Mouse (Mus musculus): Measurements from ENCODE around the gene Ier2. TPM values are rescaled to one million over a fixed set of nuclear protein-coding genes. Genes with fewer than 3 reads are reported as not detected.

The Ier2 gene
- total and polyA plus RNA-seq, 3 experiments = 43.1 to 112 (median 64.9) TPM

DNA sequence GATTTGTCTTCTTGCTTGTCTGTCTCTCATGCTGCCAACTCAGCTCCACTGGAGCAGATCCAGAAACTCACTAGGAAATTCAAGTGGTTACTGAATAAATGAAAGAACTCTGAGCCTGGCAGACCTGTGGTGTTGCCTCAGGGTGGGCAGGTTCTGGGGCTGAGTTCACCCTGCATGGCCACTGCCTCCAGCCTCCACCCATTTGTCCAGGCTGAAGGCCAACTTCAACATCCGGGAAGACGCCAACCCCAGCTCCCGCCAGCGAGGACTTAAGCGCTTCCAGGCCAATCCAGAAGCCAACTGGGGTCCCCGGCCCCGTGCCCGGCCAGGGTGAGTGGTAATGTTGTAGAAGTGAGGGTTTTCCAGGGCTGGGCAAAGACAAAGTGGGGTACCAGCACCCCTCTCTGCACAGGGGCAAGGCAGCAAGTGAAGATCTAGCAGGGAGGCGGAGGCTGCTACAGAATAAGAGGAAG is 36.3 kb upstream of the Ier2 start:
- peaks cover 85% of the 10 kb centered on the region for H3K36me3 ChIP-seq (replicated peaks)

DNA sequence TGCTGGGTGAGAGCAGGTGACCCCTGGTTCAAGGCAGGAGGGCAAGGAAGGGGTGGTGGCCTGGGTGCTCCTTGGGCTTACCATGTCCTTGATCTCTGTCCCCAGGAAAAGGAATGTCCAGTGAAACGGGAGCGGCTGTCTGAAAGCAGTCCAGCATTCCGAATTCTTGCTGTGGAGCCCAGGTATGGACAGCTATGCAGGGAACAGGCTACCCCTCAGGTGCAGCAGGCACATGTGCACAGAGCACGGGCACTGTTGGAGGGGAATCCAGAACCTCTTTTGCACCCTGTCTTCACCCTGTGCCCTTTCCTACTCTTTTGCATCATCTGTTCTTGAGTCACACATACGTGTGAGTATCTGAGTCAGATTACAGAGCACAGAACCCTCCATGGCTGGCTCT is 35.6 kb upstream of the Ier2 start:
- Histone ChIP-seq H3K4me3 (ENCODE audit: low read depth, low read length) (no peak overlapping the region; the same call in 1 of the 2 replicates), H3K36me3 (replicated peaks) (peaks cover 85% of the 10 kb centered on the region), H3K9me3 (replicated peaks) (no peaks in the 10 kb centered on the region), H3K4me1 (ENCODE audit: insufficient read depth, low read depth, low read length) (peaks cover 66% of the 10 kb centered on the region), H3K27me3 (ENCODE audit: insufficient read depth, low read length) (no peaks in the 10 kb centered on the region)
- DNase-seq (ENCODE audit: low spot score) (no peak), ATAC-seq (ENCODE audit: extremely low read depth, insufficient number of reproducible peaks, low FRiP score, poor library complexity, severe bottlenecking) (no peak)
- TF ChIP-seq CTCF (IDR thresholded peaks at IDR 0.05; ENCODE audit: low read depth, low read length) = no peak
- no peak for TF ChIP-seq POLR2AphosphoS5 (IDR thresholded peaks at IDR 0.05; ENCODE audit: insufficient replicate concordance, low read depth, low read length)
- TF ChIP-seq GATA1 (IDR thresholded peaks at IDR 0.05; ENCODE audit: borderline replicate concordance, low read length) = no peak
- TF ChIP-seq GATA2 (IDR thresholded peaks at IDR 0.05; ENCODE audit: borderline replicate concordance, low read depth, low read length) = no peak
- TF ChIP-seq TAL1 (conservative IDR thresholded peaks at IDR 0.05; ENCODE audit: low read depth, low read length) = no peak

More for the DNA sequence above, 36.3 kb upstream of the Ier2 start:
- no peaks in the 10 kb centered on the region for H3K9me3 ChIP-seq (replicated peaks)
- no peak for DNase-seq (ENCODE audit: low spot score)
- peaks cover 68% of the 10 kb centered on the region for H3K4me1 ChIP-seq (ENCODE audit: insufficient read depth, low read depth, low read length)
- no peak for ATAC-seq (ENCODE audit: extremely low read depth, insufficient number of reproducible peaks, low FRiP score, poor library complexity, severe bottlenecking)
- H3K4me3 ChIP-seq (ENCODE audit: low read depth, low read length) = peak overlapping the region; percentile 28; the same call in 1 of the 2 replicates
- H3K27me3 ChIP-seq (ENCODE audit: insufficient read depth, low read length) = no peaks in the 10 kb centered on the region
- TF ChIP-seq GATA1 (IDR thresholded peaks at IDR 0.05; ENCODE audit: borderline replicate concordance, low read length) (no peak), GATA2 (IDR thresholded peaks at IDR 0.05; ENCODE audit: borderline replicate concordance, low read depth, low read length) (no peak), CTCF (IDR thresholded peaks at IDR 0.05; ENCODE audit: low read depth, low read length) (no peak), TAL1 (conservative IDR thresholded peaks at IDR 0.05; ENCODE audit: low read depth, low read length) (no peak), POLR2AphosphoS5 (IDR thresholded peaks at IDR 0.05; ENCODE audit: insufficient replicate concordance, low read depth, low read length) (no peak)

DNA sequence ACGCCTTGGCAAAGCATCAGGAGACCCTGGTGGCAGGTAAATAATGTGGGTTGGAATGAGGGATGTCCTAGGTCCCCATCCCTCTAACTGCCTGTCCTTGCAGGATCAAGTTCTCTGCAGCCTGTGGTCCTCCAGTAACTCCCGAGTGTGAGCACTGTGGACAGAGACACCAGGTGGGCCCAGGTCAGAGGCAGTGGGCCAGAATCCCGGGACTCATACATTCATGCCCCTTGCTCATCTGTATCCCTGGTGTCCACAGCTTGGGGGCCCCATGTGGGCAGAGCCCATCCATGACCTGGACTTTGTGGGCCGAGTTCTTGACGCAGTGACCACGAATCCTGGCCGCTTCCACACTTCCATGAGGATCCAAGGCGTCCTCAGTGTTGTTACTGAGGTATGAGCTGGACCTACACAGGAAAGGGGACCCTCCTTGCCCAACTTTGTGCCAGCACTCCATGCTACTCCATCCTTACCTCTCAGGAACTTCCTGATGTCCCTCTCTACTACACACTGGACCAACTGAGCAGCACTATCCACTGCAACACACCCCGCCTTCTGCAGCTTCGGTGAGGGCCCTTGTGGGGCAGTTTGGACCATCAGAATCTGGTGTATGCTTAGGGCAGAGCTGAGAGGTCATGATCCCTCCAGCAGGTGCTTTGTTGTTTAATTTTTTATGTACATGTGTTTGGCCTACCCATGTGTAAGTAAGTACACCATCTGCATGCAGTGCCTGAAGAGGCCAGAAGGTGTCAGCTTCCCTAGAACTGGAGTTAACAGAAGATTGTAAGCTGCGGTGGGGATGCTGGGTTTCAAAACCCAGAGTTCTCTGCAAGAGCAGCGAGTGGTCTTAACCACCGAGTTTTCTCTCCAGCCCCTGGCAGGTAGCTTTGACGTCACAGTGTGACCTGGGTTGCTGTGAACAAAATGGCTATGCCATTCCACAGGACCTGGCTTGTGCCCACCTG is 34.8 kb upstream of the Ier2 start:
- Histone ChIP-seq H3K36me3 (replicated peaks) (peaks cover 85% of the 10 kb centered on the region), H3K27me3 (ENCODE audit: insufficient read depth, low read length) (no peaks in the 10 kb centered on the region)

DNA sequence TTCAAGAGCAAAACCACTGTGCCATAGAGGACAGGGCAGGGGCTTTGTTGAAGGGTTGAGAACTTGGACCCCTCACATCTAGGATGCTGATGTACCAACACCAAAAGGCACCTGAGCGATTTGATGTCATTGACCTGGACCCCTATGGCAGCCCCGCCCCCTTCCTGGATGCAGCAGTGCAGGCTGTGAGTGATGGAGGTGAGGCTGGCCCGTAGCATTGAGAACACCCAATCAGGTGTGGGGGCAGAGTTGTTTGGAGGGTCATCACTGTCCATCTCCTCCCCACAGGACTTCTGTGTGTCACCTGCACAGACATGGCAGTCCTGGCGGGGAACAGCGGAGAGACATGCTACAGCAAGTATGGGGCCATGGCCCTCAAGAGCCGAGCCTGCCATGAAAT is 32.5 kb upstream of the Ier2 start:
- H3K36me3 ChIP-seq (replicated peaks) = peaks cover 99% of the 10 kb centered on the region
- ATAC-seq (ENCODE audit: extremely low read depth, insufficient number of reproducible peaks, low FRiP score, poor library complexity, severe bottlenecking) = no peak
- H3K27me3 ChIP-seq (ENCODE audit: insufficient read depth, low read length) = no peaks in the 10 kb centered on the region

More for the DNA sequence above, 34.8 kb upstream of the Ier2 start:
- ATAC-seq (ENCODE audit: extremely low read depth, insufficient number of reproducible peaks, low FRiP score, poor library complexity, severe bottlenecking) (no peak), DNase-seq (ENCODE audit: low spot score) (no peak)
- Histone ChIP-seq H3K9me3 (replicated peaks) (no peaks in the 10 kb centered on the region), H3K4me3 (ENCODE audit: low read depth, low read length) (no peak overlapping the region; the same call in 1 of the 2 replicates), H3K4me1 (ENCODE audit: insufficient read depth, low read depth, low read length) (peaks cover 63% of the 10 kb centered on the region)
- TF ChIP-seq TAL1 (conservative IDR thresholded peaks at IDR 0.05; ENCODE audit: low read depth, low read length) = no peak
- TF ChIP-seq CTCF (IDR thresholded peaks at IDR 0.05; ENCODE audit: low read depth, low read length) = peak; percentile 38
- no peak for TF ChIP-seq POLR2AphosphoS5 (IDR thresholded peaks at IDR 0.05; ENCODE audit: insufficient replicate concordance, low read depth, low read length)

DNA sequence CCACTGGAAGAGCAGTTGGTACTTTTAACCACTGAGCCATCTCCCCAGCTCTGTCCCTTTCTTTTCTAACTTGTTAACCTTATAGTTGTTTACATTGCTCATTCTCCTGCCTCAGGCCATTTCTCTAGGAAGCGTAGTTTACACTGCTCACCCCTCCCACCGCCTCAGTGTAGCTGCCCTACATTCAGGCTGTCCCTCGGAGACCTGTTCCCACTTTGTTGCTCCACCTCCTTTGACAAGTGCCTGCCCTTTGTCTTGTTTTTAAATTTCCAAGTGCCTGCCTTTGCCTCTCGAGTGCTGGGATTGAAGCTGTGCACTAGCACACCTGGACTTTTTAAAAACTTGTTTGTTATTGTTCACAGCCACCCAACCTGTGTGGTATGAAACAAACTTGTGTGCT is 30.7 kb upstream of the Ier2 start:
- no peak for TF ChIP-seq GATA1 (IDR thresholded peaks at IDR 0.05; ENCODE audit: borderline replicate concordance, low read length)
- no peak for TF ChIP-seq POLR2AphosphoS5 (IDR thresholded peaks at IDR 0.05; ENCODE audit: insufficient replicate concordance, low read depth, low read length)
- TF ChIP-seq CTCF (IDR thresholded peaks at IDR 0.05; ENCODE audit: low read depth, low read length) = no peak
- TF ChIP-seq GATA2 (IDR thresholded peaks at IDR 0.05; ENCODE audit: borderline replicate concordance, low read depth, low read length) = no peak
- TF ChIP-seq TAL1 (conservative IDR thresholded peaks at IDR 0.05; ENCODE audit: low read depth, low read length) = no peak
- Histone ChIP-seq H3K4me1 (ENCODE audit: insufficient read depth, low read depth, low read length) (peaks cover 60% of the 10 kb centered on the region), H3K27me3 (ENCODE audit: insufficient read depth, low read length) (no peaks in the 10 kb centered on the region), H3K4me3 (ENCODE audit: low read depth, low read length) (no peak overlapping the region), H3K9me3 (replicated peaks) (no peaks in the 10 kb centered on the region), H3K36me3 (replicated peaks) (peaks cover 80% of the 10 kb centered on the region)
- no peak for DNase-seq (ENCODE audit: low spot score)
- ATAC-seq (ENCODE audit: extremely low read depth, insufficient number of reproducible peaks, low FRiP score, poor library complexity, severe bottlenecking) = no peak

More for the DNA sequence above, 32.5 kb upstream of the Ier2 start:
- TF ChIP-seq GATA2 (IDR thresholded peaks at IDR 0.05; ENCODE audit: borderline replicate concordance, low read depth, low read length) = no peak
- no peak for TF ChIP-seq CTCF (IDR thresholded peaks at IDR 0.05; ENCODE audit: low read depth, low read length)
- TF ChIP-seq POLR2AphosphoS5 (IDR thresholded peaks at IDR 0.05; ENCODE audit: insufficient replicate concordance, low read depth, low read length) = no peak
- no peak for TF ChIP-seq GATA1 (IDR thresholded peaks at IDR 0.05; ENCODE audit: borderline replicate concordance, low read length)
- TF ChIP-seq TAL1 (conservative IDR thresholded peaks at IDR 0.05; ENCODE audit: low read depth, low read length) = no peak
- Histone ChIP-seq H3K4me1 (ENCODE audit: insufficient read depth, low read depth, low read length) (peaks cover 67% of the 10 kb centered on the region), H3K4me3 (ENCODE audit: low read depth, low read length) (no peak overlapping the region), H3K9me3 (replicated peaks) (no peaks in the 10 kb centered on the region)
- no peak for DNase-seq (ENCODE audit: low spot score)
